In genomic region chr9:124438686-124439346, GRCm38 (mm10) we compare ENCODE assay signal across 9 mouse cellular contexts. TPM values are rescaled to one million over a fixed set of nuclear protein-coding genes. Genes with fewer than 3 reads are reported as not detected.
DNase-seq lines count a peak whose midpoint lies in the region; ATAC-seq and TF ChIP-seq lines count a peak whose summit lies in the region.
"Had no signal": no experiment of that assay in that cellular context is flagged by ENCODE, and none has a peak within 500 bp of the region (broad histone marks: within the 10 kb centered on the region; RNA-seq: fewer than 3 reads in every experiment).

No protein-coding gene starts in this region.

- H3K4me1 ChIP-seq in limb, embryonic 15.5 days, result no peaks in the 10 kb centered on the region
- H3K4me1 ChIP-seq in neural tube, embryonic 13.5 days (replicated peaks), result no peaks in the 10 kb centered on the region
- H3K4me1 ChIP-seq: liver, embryonic 15.5 days had no signal

- TF ChIP-seq CTCF in layer of hippocampus, adult 2 months (conservative IDR thresholded peaks at IDR 0.05), result no peak

- peak; percentile 2 to 21 for DNase-seq in layer of hippocampus, adult 8-10 months (ENCODE audit: low spot score in 2 of 2)
- no peak for DNase-seq in layer of hippocampus, adult 2 months (ENCODE audit: low spot score in 2 of 2)
- DNase-seq in MN1 (ENCODE audit: low spot score), result peak; percentile 16
- DNase-seq in cerebellum, postnatal 14 days, result peak; percentile 9 to 20
- DNase-seq in urinary bladder, postnatal 25 days (ENCODE audit: low spot score), result no peak

- H3K27ac ChIP-seq in layer of hippocampus, adult 2 months, result no peak overlapping the region
- no peak overlapping the region for H3K27ac ChIP-seq in limb, embryonic 15.5 days
- no peak overlapping the region for H3K27ac ChIP-seq in neural tube, embryonic 13.5 days (replicated peaks)
- H3K27ac ChIP-seq: liver, embryonic 15.5 days had no signal

- peaks cover 35% of the 10 kb centered on the region for H3K36me3 ChIP-seq in limb, embryonic 15.5 days
- H3K36me3 ChIP-seq in neural tube, embryonic 13.5 days, result peaks cover 38% of the 10 kb centered on the region

- no peak overlapping the region for H3K4me2 ChIP-seq in limb, embryonic 15.5 days
- no peak overlapping the region for H3K4me2 ChIP-seq in neural tube, embryonic 13.5 days
- H3K4me2 ChIP-seq: liver, embryonic 15.5 days had no signal

- no peak overlapping the region for H3K9ac ChIP-seq in limb, embryonic 15.5 days
- H3K9ac ChIP-seq in neural tube, embryonic 13.5 days, result no peak overlapping the region
- H3K9ac ChIP-seq: liver, embryonic 15.5 days had no signal

- H3K27me3 ChIP-seq in limb, embryonic 15.5 days, result no peaks in the 10 kb centered on the region
- H3K27me3 ChIP-seq in neural tube, embryonic 13.5 days, result no peaks in the 10 kb centered on the region
- H3K27me3 ChIP-seq: liver, embryonic 15.5 days had no signal

- ATAC-seq in inflammation-experienced regulatory T-cells, adult 6 months, result peak; percentile 9
- peak; percentile 25; the same call in 1 of the 2 replicates for ATAC-seq in limb, embryonic 15.5 days (ENCODE audit: insufficient number of reproducible peaks, low FRiP score, low TSS enrichment, low read depth)
- ATAC-seq in neural tube, embryonic 13.5 days (ENCODE audit: low read depth), result 0 out of 2 replicates have a peak, but pooled peaks have one; percentile 23

- H3K9me3 ChIP-seq in limb, embryonic 15.5 days, result peaks cover 21% of the 10 kb centered on the region
- H3K9me3 ChIP-seq in neural tube, embryonic 13.5 days, result peaks cover 32% of the 10 kb centered on the region

- WGBS in limb, embryonic 15.5 days, result 95% methylated on average over 22 of the region's 22 CpGs
- 96% methylated on average over 20 of the region's 22 CpGs for WGBS in neural tube, embryonic 13.5 days

- H3K4me3 ChIP-seq in layer of hippocampus, adult 2 months, result no peak overlapping the region
- no peak overlapping the region for H3K4me3 ChIP-seq in limb, embryonic 15.5 days
- H3K4me3 ChIP-seq in neural tube, embryonic 13.5 days, result no peak overlapping the region
- H3K4me3 ChIP-seq: liver, embryonic 15.5 days had no signal

RNA-seq across cellular contexts. Expression of gene Ppp2r3d, which starts 37.9 kb away (rescaled TPM):
- total RNA-seq in layer of hippocampus, adult 8-10 months (2022), result 100 to 1,000 TPM in 3 of 4 experiments, 10 to 100 TPM in 1; 90.9 to 109 (median 103) TPM
- total RNA-seq in layer of hippocampus, adult 2 months (2021), result 100 to 1,000 TPM in 1 of 2 experiments, 10 to 100 TPM in 1; 98.4 to 106 TPM
- polyA plus RNA-seq in inflammation-experienced regulatory T-cells, adult 6 months (2017; shearing (Covaris generic)), result 10 to 100 TPM; 12.6 to 23.4 (median 13.9) TPM
- polyA plus RNA-seq in limb, embryonic 15.5 days (2015; fragmentation: Nextera tagmentation; extraction: Ambion mirVana), result 114 and 144 TPM in 2 replicates
- polyA plus RNA-seq in neural tube, embryonic 13.5 days (2015; fragmentation: Nextera tagmentation; extraction: Ambion mirVana), result 156 and 164 TPM in 2 replicates

RNA-seq across cellular contexts. Expression of gene Gm21836, which starts 54.8 kb away (rescaled TPM):
- total RNA-seq in layer of hippocampus, adult 8-10 months (2022), result not detected
- not detected for total RNA-seq in layer of hippocampus, adult 2 months (2021)
- not detected for polyA plus RNA-seq in inflammation-experienced regulatory T-cells, adult 6 months (2017; shearing (Covaris generic))
- polyA plus RNA-seq in limb, embryonic 15.5 days (2015; fragmentation: Nextera tagmentation; extraction: Ambion mirVana), result not detected in 2 replicates
- polyA plus RNA-seq in neural tube, embryonic 13.5 days (2015; fragmentation: Nextera tagmentation; extraction: Ambion mirVana), result not detected in 2 replicates
- polyA plus RNA-seq: liver, embryonic 15.5 days had no signal

Comparison
In these comparisons a context has a peak if more than half of its experiments do, and no peak if none do; other contexts are left out.
1. DNase-seq: peak in layer of hippocampus, adult 8-10 months (2 of 2), MN1 (single experiment) and cerebellum, postnatal 14 days (2 of 2); none in layer of hippocampus, adult 2 months (0 of 2) and urinary bladder, postnatal 25 days (single experiment).
2. Peak in every context shown above with its lines, with median percentiles within 50 percentile points of each other: ATAC-seq.